Mouse (Mus musculus) CH12.LX (cell line): Measurements from ENCODE around the gene Siglecg.

Experiments used
- CTCF ChIP-seq, 2 experiments: IDR thresholded peaks in 1 of 2; conservative IDR thresholded peaks in 1 of 2; 2 replicates each; pipeline ENCODE4 v1.5.1; 2011 to 2012; ENCODE audit warnings: low read depth in 2 of 2, low read length in 2 of 2, improper control_type of control experiment in 1 of 2, inconsistent platforms in 1 of 2, mild to moderate bottlenecking in 1 of 2, moderate library complexity in 1 of 2
- EP300 ChIP-seq: IDR thresholded peaks from 2 replicates; pipeline ENCODE4 v1.6.1; 2011; ENCODE audit warnings: low read length, improper control_type of control experiment
- GABPA ChIP-seq: IDR thresholded peaks from 2 replicates; pipeline ENCODE4 v1.6.1; 2012; ENCODE audit warnings: low read depth, low read length, improper control_type of control experiment, inconsistent platforms; ENCODE audit not compliant: insufficient replicate concordance
- PAX5 ChIP-seq: IDR thresholded peaks from 2 replicates; pipeline ENCODE4 v1.6.1; 2012; ENCODE audit warnings: low read length, inconsistent platforms, mixed read lengths
- ZMIZ1 ChIP-seq: IDR thresholded peaks from 2 replicates; pipeline ENCODE4 v1.6.1; 2012; ENCODE audit warnings: low read depth, mild to moderate bottlenecking, inconsistent platforms, low read length, improper control_type of control experiment

DNA sequence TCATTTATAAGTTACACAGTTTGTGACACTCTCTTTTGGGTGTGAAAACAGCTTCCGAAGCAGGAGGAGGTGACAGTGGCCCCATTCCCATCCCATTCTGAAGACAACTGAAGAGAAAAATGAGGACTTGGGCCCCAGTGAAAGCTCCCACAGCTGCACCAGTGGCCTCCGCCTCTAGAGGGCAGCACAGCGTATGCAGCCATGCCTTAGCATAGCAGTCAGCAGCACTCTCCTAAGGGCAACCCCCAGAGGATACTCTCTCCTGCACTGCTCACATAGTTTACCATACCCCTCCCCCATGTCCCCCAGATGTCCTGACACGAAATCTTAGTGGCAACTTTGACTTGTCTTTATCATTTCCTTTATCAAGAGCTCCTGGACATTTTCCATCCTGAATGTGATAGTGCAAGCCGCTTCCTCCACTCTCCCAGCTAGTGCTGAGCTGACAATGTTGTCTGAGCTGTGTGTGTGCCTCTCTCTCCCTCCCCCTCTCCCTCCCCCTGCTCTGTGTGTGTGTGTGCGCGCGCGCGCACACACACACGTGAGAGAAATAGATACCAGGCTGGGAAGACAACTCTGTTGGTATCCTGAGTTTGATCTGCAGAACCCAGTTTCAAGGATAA, 15.1 kb downstream of the Siglecg start:
- TF ChIP-seq CTCF (conservative IDR thresholded peaks at IDR 0.05 in 1 of 2, IDR thresholded peaks at IDR 0.05 in 1 of 2; ENCODE audit: low read depth in 2 of 2, low read length in 2 of 2) (peak; percentile 89 to 93), EP300 (no peak), PAX5 (no peak), GABPA (no peak), ZMIZ1 (no peak)
